ENCODE assay signal across 21 mouse cellular contexts in the genomic region with DNA sequence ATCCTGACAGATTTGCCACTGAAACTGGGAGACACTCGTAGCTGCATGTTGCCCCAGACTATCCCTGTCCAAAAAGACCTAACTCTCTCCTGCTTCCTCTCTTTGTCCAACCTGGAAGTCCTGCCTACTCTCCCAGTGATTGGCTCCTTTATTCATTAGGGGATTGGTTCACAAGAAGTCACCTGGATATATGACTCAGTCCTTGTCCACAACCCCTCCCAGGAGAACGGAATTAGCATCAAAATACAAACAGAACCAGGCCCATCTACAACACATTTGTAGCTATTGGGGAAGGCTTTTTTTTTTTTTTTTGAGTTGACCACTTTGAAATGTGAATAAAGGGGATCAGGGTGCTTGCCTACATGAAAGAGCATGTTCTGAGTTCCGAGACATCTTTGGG.
"Had no signal": no experiment of that assay in that cellular context is flagged by ENCODE, and none has a peak within 500 bp of the region (broad histone marks: within the 10 kb centered on the region; RNA-seq: fewer than 3 reads in every experiment).

No protein-coding gene starts in this region.

- H3K9me3 ChIP-seq: heart, embryonic 13.5 days; heart, embryonic 15.5 days; hindbrain, embryonic 13.5 days; hindbrain, embryonic 15.5 days; limb, embryonic 13.5 days; limb, embryonic 15.5 days; liver, embryonic 12.5 days had no signal

- H3K27ac ChIP-seq: gastrocnemius, adult 2 months; heart, adult 2 months; heart, embryonic 13.5 days; heart, embryonic 15.5 days; hindbrain, embryonic 13.5 days; hindbrain, embryonic 15.5 days; hindbrain, postnatal 0 days; limb, embryonic 13.5 days; limb, embryonic 15.5 days; liver, embryonic 12.5 days; liver, embryonic 14.5 days had no signal

- H3K4me3 ChIP-seq: gastrocnemius, adult 2 months; heart, adult 2 months; heart, embryonic 13.5 days; heart, embryonic 15.5 days; hindbrain, embryonic 13.5 days; hindbrain, embryonic 15.5 days; limb, embryonic 13.5 days; limb, embryonic 15.5 days; liver, embryonic 12.5 days had no signal

- ATAC-seq: intestine, embryonic 16.5 days; liver, embryonic 12.5 days had no signal

- H3K4me1 ChIP-seq: heart, embryonic 13.5 days; heart, embryonic 15.5 days; hindbrain, embryonic 13.5 days; hindbrain, embryonic 15.5 days; liver, embryonic 12.5 days had no signal

- H3K9ac ChIP-seq: heart, embryonic 13.5 days; heart, embryonic 15.5 days; hindbrain, embryonic 13.5 days; hindbrain, embryonic 15.5 days; limb, embryonic 13.5 days; limb, embryonic 15.5 days; liver, embryonic 12.5 days; liver, embryonic 14.5 days had no signal

- H3K27me3 ChIP-seq: heart, embryonic 13.5 days; heart, embryonic 15.5 days; hindbrain, embryonic 13.5 days; hindbrain, embryonic 15.5 days; limb, embryonic 13.5 days; limb, embryonic 15.5 days; liver, embryonic 12.5 days had no signal

- H3K36me3 ChIP-seq: heart, embryonic 13.5 days; heart, embryonic 15.5 days; hindbrain, embryonic 13.5 days; hindbrain, embryonic 15.5 days; limb, embryonic 13.5 days; limb, embryonic 15.5 days; liver, embryonic 12.5 days had no signal

- DNase-seq: gastrocnemius, adult 2 months; gastrocnemius, postnatal 10 days; gastrocnemius, postnatal 36 days; heart, adult 11 months; heart, adult 2 months; heart, postnatal 14 days; heart, postnatal 36 days; kidney, adult 18-20 months; kidney, postnatal 14 days; lung, adult 18-20 months had no signal

- H3K4me2 ChIP-seq: heart, embryonic 11.5 days; heart, embryonic 13.5 days; heart, embryonic 15.5 days; hindbrain, embryonic 13.5 days; hindbrain, embryonic 15.5 days; limb, embryonic 13.5 days; limb, embryonic 15.5 days; liver, embryonic 12.5 days had no signal
